Mouse (Mus musculus) heart, embryonic 12.5 days (tissue): ENCODE results near the gene Spag7. TPM values are rescaled to one million over a fixed set of nuclear protein-coding genes. Genes with fewer than 3 reads are reported as not detected.
A peak's percentile ranks its signal among the peaks of the same experiment; 100 is the strongest.

Experiments
- ATAC-seq: fragments of 200-750 bp; cut with Nextera tagmentation; 2 replicates; pipeline ENCODE4 v1.8.0; 2017; ENCODE audit warnings: moderate TSS enrichment, moderate library complexity; ENCODE audit not compliant: insufficient number of reproducible peaks, low FRiP score
- H3K27ac ChIP-seq: fragments of 300-500 bp; sonication (generic); 2 replicates; pipeline ENCODE4 v1.5.1; 2016; ENCODE audit warnings: mild to moderate bottlenecking, moderate library complexity; ENCODE audit not compliant: poor library complexity, severe bottlenecking
- H3K27me3 ChIP-seq: fragments of 300-500 bp; sonication (generic); replicated peaks from 2 replicates; pipeline ENCODE4 v1.6.1; 2016; ENCODE audit warnings: mild to moderate bottlenecking, moderate library complexity
- H3K36me3 ChIP-seq: fragments of 300-500 bp; sonication (generic); 2 replicates; pipeline ENCODE4 v1.6.1; 2016; ENCODE audit warnings: mild to moderate bottlenecking, moderate library complexity
- H3K4me1 ChIP-seq: fragments of 300-500 bp; sonication (generic); replicated peaks from 2 replicates; pipeline ENCODE4 v1.6.1; 2016; ENCODE audit warnings: mild to moderate bottlenecking
- H3K4me2 ChIP-seq: fragments of 300-500 bp; sonication (generic); 2 replicates; pipeline ENCODE4 v1.6.1; 2016; ENCODE audit warnings: mild to moderate bottlenecking, moderate library complexity
- H3K4me3 ChIP-seq: fragments of 300-500 bp; sonication (generic); 2 replicates; pipeline ENCODE4 v1.5.1; 2016; ENCODE audit warnings: mild to moderate bottlenecking
- H3K9ac ChIP-seq: fragments of 300-500 bp; sonication (generic); 2 replicates; pipeline ENCODE4 v1.6.1; 2016; ENCODE audit warnings: mild to moderate bottlenecking, moderate library complexity
- H3K9me3 ChIP-seq: fragments of 300-500 bp; sonication (generic); replicated peaks from 2 replicates; pipeline ENCODE4 v1.6.1; 2016; ENCODE audit warnings: mild to moderate bottlenecking, moderate library complexity
- WGBS: fragments of 180-500 bp; shearing (Covaris S2); methylation state at CpG from one replicate; pipeline ENCODE4 v1.1.7; 2016; 5-methylcytosine and 5-hydroxymethylcytosine counted together
- polyA plus RNA-seq: library from polyadenylated mRNA; unstranded; fragments of >200 nt; fragmentation: Nextera tagmentation; extraction: Ambion mirVana; gene quantifications from 2 replicates; pipeline ENCODE4 v1.2.1, GENCODE M21; 2016

Gene Spag7
- polyA plus RNA-seq, 1 experiment from 2014 or later: 164 TPM

- no peaks in the 10 kb centered on the region for H3K27me3 ChIP-seq
- 68% methylated on average over 14 of the region's 14 CpGs for WGBS
- no peaks in the 10 kb centered on the region for H3K9me3 ChIP-seq
- H3K9ac ChIP-seq: peak overlapping the region; percentile 50
- H3K27ac ChIP-seq: peak overlapping the region; percentile 94; the same call in 1 of the 2 replicates
- no peak for ATAC-seq
- H3K4me2 ChIP-seq: peak overlapping the region; percentile 96
- peaks cover 36% of the 10 kb centered on the region for H3K4me1 ChIP-seq
- peak overlapping the region; percentile 74 for H3K4me3 ChIP-seq
- peaks cover 52% of the 10 kb centered on the region for H3K36me3 ChIP-seq
Measured at GRCm38 (mm10) chr11:70667271-70668150, 1.7 kb downstream of the Spag7 start.

GRCm38 (mm10) chr11:70666687-70667086 lies 2.5 kb downstream of the Spag7 start:
- Histone ChIP-seq H3K4me3 (no peak overlapping the region), H3K27ac (no peak overlapping the region), H3K27me3 (no peaks in the 10 kb centered on the region), H3K4me1 (peaks cover 29% of the 10 kb centered on the region), H3K4me2 (no peak overlapping the region), H3K36me3 (peaks cover 58% of the 10 kb centered on the region), H3K9me3 (no peaks in the 10 kb centered on the region), H3K9ac (no peak overlapping the region)
- WGBS: 92% methylated on average over 8 of the region's 8 CpGs
- no peak for ATAC-seq

- Histone ChIP-seq H3K4me2 (no peak overlapping the region), H3K27ac (no peak overlapping the region), H3K4me3 (no peak overlapping the region), H3K27me3 (no peaks in the 10 kb centered on the region), H3K9ac (no peak overlapping the region), H3K4me1 (peaks cover 21% of the 10 kb centered on the region), H3K9me3 (no peaks in the 10 kb centered on the region), H3K36me3 (peaks cover 70% of the 10 kb centered on the region)
- 91% methylated on average over 9 of the region's 9 CpGs for WGBS
- no peak for ATAC-seq
Measured at GRCm38 (mm10) chr11:70664741-70665140, 4.5 kb downstream of the Spag7 start.

GRCm38 (mm10) chr11:70663957-70664356 lies 5.3 kb downstream of the Spag7 start:
- 87% methylated on average over 6 of the region's 6 CpGs for WGBS
- no peak for ATAC-seq

GRCm38 (mm10) chr11:70663101-70663500 lies 6.1 kb downstream of the Spag7 start:
- H3K27me3 ChIP-seq: no peaks in the 10 kb centered on the region
- no peak overlapping the region for H3K9ac ChIP-seq
- no peaks in the 10 kb centered on the region for H3K9me3 ChIP-seq
- H3K4me2 ChIP-seq: no peak overlapping the region
- H3K27ac ChIP-seq: no peak overlapping the region
- 81% methylated on average over 8 of the region's 8 CpGs for WGBS
- H3K4me3 ChIP-seq: no peak overlapping the region
- no peak for ATAC-seq
- H3K36me3 ChIP-seq: peaks cover 79% of the 10 kb centered on the region
- peaks cover 36% of the 10 kb centered on the region for H3K4me1 ChIP-seq

More at GRCm38 (mm10) chr11:70663957-70664356, 5.3 kb downstream of the Spag7 start:
- Histone ChIP-seq H3K27ac (0 out of 2 replicates have a peak overlapping the region, but pooled peaks have one; percentile 14), H3K4me3 (no peak overlapping the region), H3K9ac (no peak overlapping the region), H3K36me3 (peaks cover 78% of the 10 kb centered on the region), H3K27me3 (no peaks in the 10 kb centered on the region), H3K4me2 (no peak overlapping the region), H3K9me3 (no peaks in the 10 kb centered on the region), H3K4me1 (peaks cover 27% of the 10 kb centered on the region)

GRCm38 (mm10) chr11:70660571-70660970 lies 8.6 kb downstream of the Spag7 start:
- 85% methylated on average over 8 of the region's 8 CpGs for WGBS
- no peak for ATAC-seq
- peaks cover 51% of the 10 kb centered on the region for H3K4me1 ChIP-seq

GRCm38 (mm10) chr11:70658942-70659341 lies 10.3 kb downstream of the Spag7 start:
- WGBS: 59% methylated on average over 8 of the region's 8 CpGs
- peak overlapping the region; percentile 82 for H3K4me2 ChIP-seq
- H3K27me3 ChIP-seq: no peaks in the 10 kb centered on the region
- peak overlapping the region; percentile 60; the same call in 1 of the 2 replicates for H3K9ac ChIP-seq
- no peak for ATAC-seq
- no peaks in the 10 kb centered on the region for H3K9me3 ChIP-seq
- H3K36me3 ChIP-seq: peaks cover 48% of the 10 kb centered on the region
- peaks cover 47% of the 10 kb centered on the region for H3K4me1 ChIP-seq
- no peak overlapping the region for H3K4me3 ChIP-seq
- no peak overlapping the region for H3K27ac ChIP-seq

More at GRCm38 (mm10) chr11:70660571-70660970, 8.6 kb downstream of the Spag7 start:
- no peak overlapping the region for H3K9ac ChIP-seq
- H3K27ac ChIP-seq: no peak overlapping the region
- H3K27me3 ChIP-seq: no peaks in the 10 kb centered on the region
- H3K4me3 ChIP-seq: no peak overlapping the region
- H3K4me2 ChIP-seq: no peak overlapping the region
- H3K9me3 ChIP-seq: no peaks in the 10 kb centered on the region
- H3K36me3 ChIP-seq: peaks cover 62% of the 10 kb centered on the region

- 73% methylated on average over 5 of the region's 5 CpGs for WGBS
- no peak for ATAC-seq
- peak overlapping the region; percentile 39 for H3K27ac ChIP-seq
- peak overlapping the region; percentile 78 for H3K4me3 ChIP-seq
- H3K9me3 ChIP-seq: no peaks in the 10 kb centered on the region
- H3K4me1 ChIP-seq: peaks cover 45% of the 10 kb centered on the region
- H3K4me2 ChIP-seq: peak overlapping the region; percentile 82
- peak overlapping the region; percentile 94 for H3K9ac ChIP-seq
- peaks cover 44% of the 10 kb centered on the region for H3K36me3 ChIP-seq
- H3K27me3 ChIP-seq: no peaks in the 10 kb centered on the region
Measured at GRCm38 (mm10) chr11:70658521-70658920, 10.7 kb downstream of the Spag7 start.

GRCm38 (mm10) chr11:70657991-70658390 lies 11.2 kb downstream of the Spag7 start:
- Histone ChIP-seq H3K27me3 (no peaks in the 10 kb centered on the region), H3K9me3 (no peaks in the 10 kb centered on the region), H3K36me3 (peaks cover 38% of the 10 kb centered on the region), H3K4me2 (peak overlapping the region; percentile 82), H3K27ac (peak overlapping the region; percentile 96), H3K4me1 (peaks cover 45% of the 10 kb centered on the region), H3K4me3 (peak overlapping the region; percentile 78), H3K9ac (peak overlapping the region; percentile 94)
- 48% methylated on average over 9 of the region's 9 CpGs for WGBS
- no peak for ATAC-seq

- H3K27ac ChIP-seq: peak overlapping the region; percentile 96
- WGBS: 36% methylated on average over 6 of the region's 6 CpGs
- H3K36me3 ChIP-seq: peaks cover 37% of the 10 kb centered on the region
- peak overlapping the region; percentile 94 for H3K9ac ChIP-seq
- H3K4me3 ChIP-seq: peak overlapping the region; percentile 78
- H3K4me1 ChIP-seq: peaks cover 49% of the 10 kb centered on the region
- no peak for ATAC-seq
- H3K9me3 ChIP-seq: no peaks in the 10 kb centered on the region
- peak overlapping the region; percentile 82 for H3K4me2 ChIP-seq
- no peaks in the 10 kb centered on the region for H3K27me3 ChIP-seq
Measured at GRCm38 (mm10) chr11:70657573-70657972, 11.6 kb downstream of the Spag7 start.

GRCm38 (mm10) chr11:70656964-70657363 lies 12.3 kb downstream of the Spag7 start, which contains the start of gene Eno3:
Gene Eno3 (plus strand): TSS chr11:70657202.
- H3K4me2 ChIP-seq: peak within 1 kb of the TSS; percentile 82
- H3K4me3 ChIP-seq: peak within 1 kb of the TSS; percentile 78
- peaks cover 55% of the 10 kb centered on the region for H3K4me1 ChIP-seq
- peak within 1 kb of the TSS; percentile 94 for H3K9ac ChIP-seq
- WGBS: 2% methylated on average over 3 of the region's 3 CpGs
- H3K27me3 ChIP-seq: no peaks in the 10 kb centered on the region
- H3K9me3 ChIP-seq: no peaks in the 10 kb centered on the region
- peaks cover 37% of the 10 kb centered on the region for H3K36me3 ChIP-seq
- peak within 1 kb of the TSS; percentile 96 for H3K27ac ChIP-seq
- ATAC-seq: no peak
